10 mouse cellular contexts compared by ENCODE assay signal in the genomic region with DNA sequence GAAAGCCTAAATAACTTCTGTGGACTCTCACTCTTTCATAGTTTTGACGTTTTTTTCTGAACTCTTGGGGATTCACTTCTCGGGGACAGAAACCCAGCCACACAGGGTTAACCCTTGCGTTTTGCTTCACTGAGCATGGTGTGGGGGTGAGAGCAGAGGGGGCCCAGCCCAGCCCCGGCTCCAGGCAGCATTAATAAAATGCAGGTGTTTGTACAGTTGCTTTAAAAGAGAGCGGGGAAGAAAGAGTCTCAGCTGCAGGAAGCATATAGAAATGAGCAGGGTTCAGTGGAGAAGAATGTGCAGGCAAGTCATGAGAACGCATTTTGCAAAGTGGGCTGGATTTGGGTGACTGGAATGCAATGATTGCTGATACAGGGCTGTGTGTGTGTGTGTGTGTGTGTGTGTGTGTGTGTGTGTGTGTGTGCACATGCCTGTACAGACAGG.
A peak's percentile ranks its signal among the peaks of the same experiment; 100 is the strongest.
DNase-seq lines count a peak whose midpoint lies in the region; ATAC-seq lines count a peak whose summit lies in the region.
"Had no signal": no experiment of that assay in that cellular context is flagged by ENCODE, and none has a peak within 500 bp of the region (broad histone marks: within the 10 kb centered on the region; RNA-seq: fewer than 3 reads in every experiment).

No protein-coding gene starts in this region.

- H3K4me3 ChIP-seq in heart, embryonic 15.5 days: no peak overlapping the region
- H3K4me3 ChIP-seq in limb, embryonic 12.5 days (replicated peaks): no peak overlapping the region

- WGBS in heart, embryonic 15.5 days: 38% methylated on average over 6 of the region's 6 CpGs
- WGBS in limb, embryonic 12.5 days: 5% methylated on average over 6 of the region's 6 CpGs

- peak overlapping the region; percentile 39; the same call in 1 of the 2 replicates for H3K27ac ChIP-seq in heart, embryonic 15.5 days
- H3K27ac ChIP-seq in limb, embryonic 12.5 days: peak overlapping the region; percentile 96

- no peak for DNase-seq in heart, adult 9 months (ENCODE audit: low spot score in 2 of 2)
- peak; percentile 40 for DNase-seq in thymus, postnatal 4 days
- no peak for DNase-seq in thymus, postnatal 36 days
- no peak for DNase-seq in cerebellum, postnatal 4 days (ENCODE audit: low spot score in 2 of 2)
- DNase-seq in cerebellum, postnatal 14 days: no peak
- no peak for DNase-seq in gastrocnemius, postnatal 25 days
- DNase-seq: cerebellum, adult 9-10 months; right cerebral cortex, adult 18-20 months had no signal

- H3K9ac ChIP-seq in heart, embryonic 15.5 days: no peak overlapping the region
- H3K9ac ChIP-seq in limb, embryonic 12.5 days (replicated peaks): no peak overlapping the region

- peaks cover 57% of the 10 kb centered on the region for H3K4me1 ChIP-seq in heart, embryonic 15.5 days (replicated peaks)
- peaks cover 67% of the 10 kb centered on the region for H3K4me1 ChIP-seq in limb, embryonic 12.5 days (replicated peaks)

- no peaks in the 10 kb centered on the region for H3K27me3 ChIP-seq in heart, embryonic 15.5 days
- no peaks in the 10 kb centered on the region for H3K27me3 ChIP-seq in limb, embryonic 12.5 days

- H3K36me3 ChIP-seq in heart, embryonic 15.5 days: no peaks in the 10 kb centered on the region
- no peaks in the 10 kb centered on the region for H3K36me3 ChIP-seq in limb, embryonic 12.5 days

- H3K9me3 ChIP-seq in heart, embryonic 15.5 days (replicated peaks): no peaks in the 10 kb centered on the region
- H3K9me3 ChIP-seq in limb, embryonic 12.5 days: no peaks in the 10 kb centered on the region

- no peak overlapping the region for H3K4me2 ChIP-seq in heart, embryonic 15.5 days
- peak overlapping the region; percentile 45 for H3K4me2 ChIP-seq in limb, embryonic 12.5 days

- no peak for ATAC-seq in heart, embryonic 15.5 days (replicated peaks; ENCODE audit: insufficient number of reproducible peaks, insufficient read depth, low FRiP score, low read depth)
- ATAC-seq in limb, embryonic 12.5 days (ENCODE audit: insufficient number of reproducible peaks, insufficient read depth, low FRiP score, low TSS enrichment, low read depth): peak; percentile 73
